Comparison of ENCODE assay signal across 8 mouse cellular contexts in the genomic region with DNA sequence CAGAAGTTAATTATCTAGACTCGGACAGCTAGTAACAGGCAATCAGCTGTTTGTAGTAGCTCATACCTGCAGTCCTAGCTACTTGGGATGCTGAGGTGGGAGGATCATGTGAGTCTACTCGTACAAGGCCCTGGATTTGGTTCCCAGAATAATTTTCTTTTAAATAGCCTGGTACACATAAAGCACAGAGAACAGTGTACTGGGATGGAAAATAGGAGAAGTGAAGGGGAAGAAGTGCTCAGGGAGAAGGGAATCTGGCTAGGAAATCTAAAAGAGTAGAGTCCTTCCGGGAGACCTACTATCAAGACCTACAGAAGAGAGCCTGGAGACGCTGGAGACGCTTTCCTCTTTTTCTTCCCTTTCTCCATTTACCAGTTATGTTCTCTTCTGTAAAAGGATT. TPM values are rescaled to one million over a fixed set of nuclear protein-coding genes. Genes with fewer than 3 reads are reported as not detected.
DNase-seq lines count a peak whose midpoint lies in the region; ATAC-seq and TF ChIP-seq lines count a peak whose summit lies in the region.

No protein-coding gene starts in this region.

- H3K4me2 ChIP-seq in lung, embryonic 14.5 days: peak overlapping the region; percentile 61
- H3K4me2 ChIP-seq in forebrain, embryonic 12.5 days: peak overlapping the region; percentile 84
- H3K4me2 ChIP-seq in limb, embryonic 12.5 days: peak overlapping the region; percentile 71
- peak overlapping the region; percentile 87 for H3K4me2 ChIP-seq in neural tube, embryonic 15.5 days

- TF ChIP-seq CTCF in lung, embryonic 14.5 days (IDR thresholded peaks at IDR 0.05; ENCODE audit: low read depth): no peak

- no peaks in the 10 kb centered on the region for H3K9me3 ChIP-seq in lung, embryonic 14.5 days (ENCODE audit: low read depth, low read length)
- H3K9me3 ChIP-seq in forebrain, embryonic 12.5 days: no peaks in the 10 kb centered on the region
- H3K9me3 ChIP-seq in limb, embryonic 12.5 days: no peaks in the 10 kb centered on the region
- no peaks in the 10 kb centered on the region for H3K9me3 ChIP-seq in neural tube, embryonic 15.5 days (replicated peaks)

- H3K27me3 ChIP-seq in lung, embryonic 14.5 days (ENCODE audit: insufficient read depth, low read length): no peaks in the 10 kb centered on the region
- no peaks in the 10 kb centered on the region for H3K27me3 ChIP-seq in forebrain, embryonic 12.5 days
- peaks cover 19% of the 10 kb centered on the region for H3K27me3 ChIP-seq in limb, embryonic 12.5 days
- H3K27me3 ChIP-seq in neural tube, embryonic 15.5 days (replicated peaks): no peaks in the 10 kb centered on the region

- peak overlapping the region; percentile 2; the same call in 1 of the 2 replicates for H3K27ac ChIP-seq in lung, embryonic 14.5 days (ENCODE audit: low read depth)
- peak overlapping the region; percentile 83 for H3K27ac ChIP-seq in forebrain, embryonic 12.5 days
- no peak overlapping the region for H3K27ac ChIP-seq in limb, embryonic 12.5 days
- peak overlapping the region; percentile 84 for H3K27ac ChIP-seq in neural tube, embryonic 15.5 days (replicated peaks)

- H3K36me3 ChIP-seq in lung, embryonic 14.5 days (ENCODE audit: insufficient read depth): no peaks in the 10 kb centered on the region
- no peaks in the 10 kb centered on the region for H3K36me3 ChIP-seq in forebrain, embryonic 12.5 days (replicated peaks)
- H3K36me3 ChIP-seq in limb, embryonic 12.5 days: no peaks in the 10 kb centered on the region
- no peaks in the 10 kb centered on the region for H3K36me3 ChIP-seq in neural tube, embryonic 15.5 days

- DNase-seq in lung, embryonic 14.5 days: no peak
- no peak for DNase-seq in lung, postnatal 4 days
- DNase-seq in adrenal gland, postnatal 4 days (ENCODE audit: low spot score in 2 of 2): no peak
- no peak for DNase-seq in left cerebral cortex, adult 9 months (ENCODE audit: low spot score in 2 of 2)

- peak overlapping the region; percentile 23; the same call in 1 of the 2 replicates for H3K4me3 ChIP-seq in lung, embryonic 14.5 days (ENCODE audit: low read depth, low read length)
- H3K4me3 ChIP-seq in forebrain, embryonic 12.5 days (replicated peaks): peak overlapping the region; percentile 40
- peak overlapping the region; percentile 34 for H3K4me3 ChIP-seq in limb, embryonic 12.5 days (replicated peaks)
- peak overlapping the region; percentile 40 for H3K4me3 ChIP-seq in neural tube, embryonic 15.5 days (replicated peaks)

- ATAC-seq in lung, embryonic 14.5 days (ENCODE audit: insufficient read depth): no peak
- no peak for ATAC-seq in forebrain, embryonic 12.5 days (ENCODE audit: low FRiP score)
- no peak for ATAC-seq in limb, embryonic 12.5 days (ENCODE audit: insufficient number of reproducible peaks, insufficient read depth, low FRiP score, low TSS enrichment, low read depth)
- no peak for ATAC-seq in neural tube, embryonic 15.5 days (ENCODE audit: low FRiP score)
- ATAC-seq in inflammation-experienced regulatory T-cells, adult 6 months: no peak

- peaks cover 10% of the 10 kb centered on the region for H3K4me1 ChIP-seq in lung, embryonic 14.5 days (ENCODE audit: insufficient read depth)
- H3K4me1 ChIP-seq in forebrain, embryonic 12.5 days: peaks cover 31% of the 10 kb centered on the region
- H3K4me1 ChIP-seq in limb, embryonic 12.5 days (replicated peaks): peaks cover 15% of the 10 kb centered on the region
- peaks cover 21% of the 10 kb centered on the region for H3K4me1 ChIP-seq in neural tube, embryonic 15.5 days

- WGBS in lung, embryonic 14.5 days: 22% methylated on average over 5 of the region's 5 CpGs
- 23% methylated on average over 5 of the region's 5 CpGs for WGBS in forebrain, embryonic 12.5 days
- WGBS in limb, embryonic 12.5 days: 24% methylated on average over 5 of the region's 5 CpGs
- 30% methylated on average over 5 of the region's 5 CpGs for WGBS in neural tube, embryonic 15.5 days

- H3K9ac ChIP-seq in lung, embryonic 14.5 days: peak overlapping the region; percentile 27; the same call in 1 of the 2 replicates
- peak overlapping the region; percentile 50 for H3K9ac ChIP-seq in forebrain, embryonic 12.5 days
- no peak overlapping the region; the same call in 1 of the 2 replicates for H3K9ac ChIP-seq in limb, embryonic 12.5 days (replicated peaks)
- 0 out of 2 replicates have a peak overlapping the region, but pooled peaks have one; percentile 15 for H3K9ac ChIP-seq in neural tube, embryonic 15.5 days (replicated peaks)

RNA-seq across cellular contexts. Expression of a gene that starts 16.4 kb away (rescaled TPM):
- polyA plus RNA-seq in lung, embryonic 14.5 days (2014; fragmentation: Nextera tagmentation; extraction: Ambion mirVana): 20.8 TPM in 2 replicates
- 27.7 and 28.5 TPM in 2 replicates for polyA plus RNA-seq in forebrain, embryonic 12.5 days (2016; fragmentation: Nextera tagmentation; extraction: Ambion mirVana)
- 12.7 and 13.9 TPM in 2 replicates for polyA plus RNA-seq in limb, embryonic 12.5 days (2016; fragmentation: Nextera tagmentation; extraction: Ambion mirVana)
- polyA plus RNA-seq in neural tube, embryonic 15.5 days (2015; fragmentation: Nextera tagmentation; extraction: Ambion mirVana): 17.3 and 18.7 TPM in 2 replicates
- 10 to 100 TPM; 14.8 to 21.5 (median 19.8) TPM for polyA plus RNA-seq in inflammation-experienced regulatory T-cells, adult 6 months (2017; shearing (Covaris generic))
- total RNA-seq in adrenal gland, postnatal 4 days (2021): 10 to 100 TPM; 56.7 to 59.7 TPM
